Mouse (Mus musculus): ENCODE data around the gene Ccnl1.
A peak's percentile ranks its signal among the peaks of the same experiment; 100 is the strongest.

The Ccnl1 gene

GRCm38 (mm10) chr3:65927101-65927501, 30.9 kb downstream of the Ccnl1 start:
- no peak for DNase-seq (ENCODE audit: low spot score in 2 of 2)

- DNase-seq (ENCODE audit: low spot score in 2 of 2), result no peak
Observed at GRCm38 (mm10) chr3:65926426-65926825, 31.6 kb downstream of the Ccnl1 start.

GRCm38 (mm10) chr3:65925058-65925740, 32.9 kb downstream of the Ccnl1 start:
- DNase-seq (ENCODE audit: low spot score in 2 of 2), result no peak

GRCm38 (mm10) chr3:65922420-65922819, 35.6 kb downstream of the Ccnl1 start:
- no peak for DNase-seq (ENCODE audit: low spot score in 2 of 2)

GRCm38 (mm10) chr3:65921671-65922070, 36.4 kb downstream of the Ccnl1 start:
- DNase-seq (ENCODE audit: low spot score in 2 of 2), result no peak

GRCm38 (mm10) chr3:65919016-65919415, 39.0 kb downstream of the Ccnl1 start:
- no peak for DNase-seq (ENCODE audit: low spot score in 2 of 2)

- DNase-seq (ENCODE audit: low spot score in 2 of 2), result no peak
Observed at GRCm38 (mm10) chr3:65912928-65913327, 45.1 kb downstream of the Ccnl1 start.

- no peak for DNase-seq (ENCODE audit: low spot score in 2 of 2)
Observed at GRCm38 (mm10) chr3:65912217-65912616, 45.8 kb downstream of the Ccnl1 start.

GRCm38 (mm10) chr3:65911265-65911664, 46.8 kb downstream of the Ccnl1 start:
- DNase-seq (ENCODE audit: low spot score in 2 of 2), result no peak

- DNase-seq (ENCODE audit: low spot score in 2 of 2), result no peak
Observed at GRCm38 (mm10) chr3:65909454-65909853, 48.6 kb downstream of the Ccnl1 start.

- DNase-seq (ENCODE audit: low spot score in 2 of 2), result no peak
Observed at GRCm38 (mm10) chr3:65907536-65907935, 50.5 kb downstream of the Ccnl1 start.

- DNase-seq (ENCODE audit: low spot score in 2 of 2), result peak; percentile 55 to 56
Observed at GRCm38 (mm10) chr3:65905281-65906169, 52.5 kb downstream of the Ccnl1 start.

GRCm38 (mm10) chr3:65904711-65905110, 53.3 kb downstream of the Ccnl1 start:
- DNase-seq (ENCODE audit: low spot score in 2 of 2), result no peak

GRCm38 (mm10) chr3:65904106-65904505, 53.9 kb downstream of the Ccnl1 start:
- no peak for DNase-seq (ENCODE audit: low spot score in 2 of 2)

GRCm38 (mm10) chr3:65898598-65899278, 59.3 kb downstream of the Ccnl1 start:
- no peak for DNase-seq (ENCODE audit: low spot score in 2 of 2)

GRCm38 (mm10) chr3:65897233-65897993, 60.6 kb downstream of the Ccnl1 start:
- no peak for DNase-seq (ENCODE audit: low spot score in 2 of 2)
